Mouse (Mus musculus) neural tube, embryonic 14.5 days (tissue): ENCODE data around the gene R3hdm2. TPM values are rescaled to one million over a fixed set of nuclear protein-coding genes. Genes with fewer than 3 reads are reported as not detected.

ENCODE experiments used
- ATAC-seq: fragments of 200-750 bp; cut with Nextera tagmentation; 2 replicates; pipeline ENCODE4 v1.8.0; 2017; ENCODE audit warnings: low read depth, mild to moderate bottlenecking, moderate TSS enrichment, moderate library complexity
- H3K27ac ChIP-seq: fragments of 300-500 bp; sonication (generic); 2 replicates; pipeline ENCODE4 v1.5.1; 2014; ENCODE audit warnings: low read depth, mild to moderate bottlenecking, control low read depth, low read length, moderate library complexity, mixed read lengths
- H3K27me3 ChIP-seq: fragments of 300-500 bp; sonication (generic); 2 replicates; pipeline ENCODE4 v1.6.1; 2014; ENCODE audit warnings: low read length; ENCODE audit not compliant: control insufficient read depth, insufficient read depth
- H3K36me3 ChIP-seq: fragments of 300-500 bp; sonication (generic); 2 replicates; pipeline ENCODE4 v1.6.1; 2014; ENCODE audit warnings: low read length, mixed read lengths; ENCODE audit not compliant: control insufficient read depth, insufficient read depth
- H3K4me1 ChIP-seq: fragments of 300-500 bp; sonication (generic); 2 replicates; pipeline ENCODE4 v1.6.1; 2014; ENCODE audit warnings: low read length; ENCODE audit not compliant: control insufficient read depth, insufficient read depth
- H3K4me2 ChIP-seq: fragments of 300-500 bp; sonication (generic); 2 replicates; pipeline ENCODE4 v1.6.1; 2014; ENCODE audit warnings: mild to moderate bottlenecking, low read depth, low read length, control low read depth
- H3K4me3 ChIP-seq: fragments of 300-500 bp; sonication (generic); 2 replicates; pipeline ENCODE4 v1.5.1; 2014; ENCODE audit warnings: low read depth, low read length, control low read depth, mixed read lengths
- H3K9ac ChIP-seq: fragments of 300-500 bp; sonication (generic); replicated peaks from 2 replicates; pipeline ENCODE4 v1.6.1; 2014; ENCODE audit warnings: low read depth, mild to moderate bottlenecking, control low read depth, low read length, mixed read lengths
- H3K9me3 ChIP-seq: fragments of 300-500 bp; sonication (generic); 2 replicates; pipeline ENCODE4 v1.6.1; 2016; ENCODE audit warnings: low read length; ENCODE audit not compliant: control insufficient read depth
- WGBS: fragments of 180-500 bp; shearing (Covaris S2); extraction: QIAGEN DNeasy Blood & Tissue Kit; methylation state at CpG from one replicate; pipeline ENCODE4 v1.1.7; 2014; 5-methylcytosine and 5-hydroxymethylcytosine counted together
- polyA plus RNA-seq: library from polyadenylated mRNA; unstranded; fragments of >200 nt; fragmentation: Nextera tagmentation; extraction: Ambion mirVana; gene quantifications from 2 replicates; pipeline ENCODE4 v1.2.1, GENCODE M21; 2014

Gene R3hdm2
- polyA plus RNA-seq = 35.9 and 36.2 TPM in 2 replicates

- ATAC-seq = peak; percentile 95
- Histone ChIP-seq H3K36me3 (no peaks in the 10 kb centered on the region), H3K4me1 (peaks cover 8% of the 10 kb centered on the region; the same call in 1 of the 2 replicates), H3K9me3 (no peaks in the 10 kb centered on the region), H3K27me3 (no peaks in the 10 kb centered on the region), H3K4me3 (peak within 1 kb of the TSS; percentile 64), H3K9ac (peak within 1 kb of the TSS; percentile 96), H3K4me2 (peak within 1 kb of the TSS; percentile 78), H3K27ac (peak within 1 kb of the TSS; percentile 95)
- under 1% methylated on average over 48 of the region's 53 CpGs for WGBS
These were observed at the start of gene R3hdm2 for GRCm38 (mm10) chr10:127380251-127380691. R3hdm2 (plus strand) TSS chr10:127380327.

GRCm38 (mm10) chr10:127332211-127332874, 47.8 kb upstream of the R3hdm2 start:
- no peaks in the 10 kb centered on the region for H3K9me3 ChIP-seq
- no peaks in the 10 kb centered on the region for H3K36me3 ChIP-seq
- no peak overlapping the region for H3K4me3 ChIP-seq
- no peak overlapping the region; the same call in 1 of the 2 replicates for H3K9ac ChIP-seq
- no peaks in the 10 kb centered on the region for H3K4me1 ChIP-seq
- 34% methylated on average over 31 of the region's 31 CpGs for WGBS
- H3K4me2 ChIP-seq = no peak overlapping the region
- no peak overlapping the region for H3K27ac ChIP-seq
- ATAC-seq = no peak
- H3K27me3 ChIP-seq = peaks cover 2% of the 10 kb centered on the region; the same call in 1 of the 2 replicates

- no peak for ATAC-seq
- H3K9me3 ChIP-seq = no peaks in the 10 kb centered on the region
- no peaks in the 10 kb centered on the region for H3K4me1 ChIP-seq
- no peaks in the 10 kb centered on the region for H3K36me3 ChIP-seq
- no peak overlapping the region for H3K27ac ChIP-seq
- no peak overlapping the region for H3K4me2 ChIP-seq
- no peaks in the 10 kb centered on the region for H3K27me3 ChIP-seq
- WGBS = 78% methylated on average over 5 of the region's 5 CpGs
- no peak overlapping the region for H3K4me3 ChIP-seq
- H3K9ac ChIP-seq = no peak overlapping the region
These were observed 47.0 kb upstream of the R3hdm2 start for GRCm38 (mm10) chr10:127333152-127333551.

GRCm38 (mm10) chr10:127335271-127335670, 44.9 kb upstream of the R3hdm2 start:
- H3K9ac ChIP-seq = no peak overlapping the region
- H3K4me3 ChIP-seq = no peak overlapping the region
- H3K9me3 ChIP-seq = no peaks in the 10 kb centered on the region
- H3K4me2 ChIP-seq = no peak overlapping the region
- H3K4me1 ChIP-seq = peaks cover 5% of the 10 kb centered on the region
- no peaks in the 10 kb centered on the region for H3K36me3 ChIP-seq
- peaks cover 2% of the 10 kb centered on the region; the same call in 1 of the 2 replicates for H3K27me3 ChIP-seq
- no peak overlapping the region for H3K27ac ChIP-seq
- WGBS = 81% methylated on average over 1 of the region's 1 CpGs
- ATAC-seq = no peak

GRCm38 (mm10) chr10:127336952-127337351, 43.2 kb upstream of the R3hdm2 start:
- no peak for ATAC-seq
- H3K36me3 ChIP-seq = no peaks in the 10 kb centered on the region
- H3K9ac ChIP-seq = no peak overlapping the region
- H3K4me1 ChIP-seq = peaks cover 10% of the 10 kb centered on the region
- no peak overlapping the region for H3K27ac ChIP-seq
- H3K9me3 ChIP-seq = no peaks in the 10 kb centered on the region
- no peak overlapping the region for H3K4me2 ChIP-seq
- peaks cover 6% of the 10 kb centered on the region for H3K27me3 ChIP-seq
- 77% methylated on average over 5 of the region's 5 CpGs for WGBS
- no peak overlapping the region for H3K4me3 ChIP-seq

GRCm38 (mm10) chr10:127337536-127338099, 42.5 kb upstream of the R3hdm2 start:
- Histone ChIP-seq H3K9ac (no peak overlapping the region), H3K9me3 (no peaks in the 10 kb centered on the region), H3K4me3 (no peak overlapping the region), H3K4me2 (no peak overlapping the region), H3K27me3 (peaks cover 6% of the 10 kb centered on the region), H3K36me3 (no peaks in the 10 kb centered on the region), H3K27ac (no peak overlapping the region), H3K4me1 (peaks cover 10% of the 10 kb centered on the region)
- ATAC-seq = no peak
- 80% methylated on average over 6 of the region's 6 CpGs for WGBS

GRCm38 (mm10) chr10:127338930-127339682, 41.0 kb upstream of the R3hdm2 start:
- peak; percentile 80; the same call in 1 of the 2 replicates for ATAC-seq
- Histone ChIP-seq H3K4me1 (peaks cover 10% of the 10 kb centered on the region), H3K9me3 (no peaks in the 10 kb centered on the region), H3K27ac (peak overlapping the region; percentile 12; the same call in 1 of the 2 replicates), H3K9ac (no peak overlapping the region), H3K27me3 (peaks cover 6% of the 10 kb centered on the region), H3K36me3 (no peaks in the 10 kb centered on the region), H3K4me2 (peak overlapping the region; percentile 55), H3K4me3 (peak overlapping the region; percentile 28)
- under 1% methylated on average over 30 of the region's 31 CpGs for WGBS

- Histone ChIP-seq H3K27ac (peak overlapping the region; percentile 12; the same call in 1 of the 2 replicates), H3K9ac (no peak overlapping the region), H3K9me3 (no peaks in the 10 kb centered on the region), H3K27me3 (peaks cover 6% of the 10 kb centered on the region), H3K4me2 (peak overlapping the region; percentile 55), H3K36me3 (no peaks in the 10 kb centered on the region), H3K4me1 (peaks cover 10% of the 10 kb centered on the region), H3K4me3 (peak overlapping the region; percentile 28)
- ATAC-seq = no peak
- under 1% methylated on average over 39 of the region's 42 CpGs for WGBS
These were observed 40.2 kb upstream of the R3hdm2 start for GRCm38 (mm10) chr10:127339683-127340576.
